Mouse (Mus musculus) liver, embryonic 14.5 days (tissue): ENCODE data around the gene Olfr461. TPM values are rescaled to one million over a fixed set of nuclear protein-coding genes. Genes with fewer than 3 reads are reported as not detected.

Experiments used
- ATAC-seq: fragments of 200-750 bp; cut with Nextera tagmentation; 2 replicates; pipeline ENCODE4 v1.8.0; 2017; ENCODE audit warnings: moderate number of reproducible peaks, mild to moderate bottlenecking, moderate library complexity; ENCODE audit not compliant: insufficient read depth
- DNase-seq, 3 experiments: peaks; one replicate each; pipeline ENCODE4 v3.0.0-alpha.2; 2012 to 2013; ENCODE audit warnings: low read depth in 3 of 3, low spot score in 3 of 3
- H3K27ac ChIP-seq: fragments of 300-500 bp; sonication (generic); 2 replicates; pipeline ENCODE4 v1.5.1; 2014; ENCODE audit warnings: moderate library complexity, mild to moderate bottlenecking, control low read depth, inconsistent platforms
- H3K27me3 ChIP-seq: fragments of 300-500 bp; sonication (generic); 2 replicates; pipeline ENCODE4 v1.6.1; 2014; ENCODE audit warnings: mild to moderate bottlenecking, low read length, moderate library complexity; ENCODE audit not compliant: control insufficient read depth, insufficient read depth
- H3K36me3 ChIP-seq: fragments of 300-500 bp; sonication (generic); replicated peaks from 2 replicates; pipeline ENCODE4 v1.6.1; 2014; ENCODE audit warnings: low read depth; ENCODE audit not compliant: control insufficient read depth, insufficient read depth
- H3K4me1 ChIP-seq, 2 experiments: fragments of 200-500 bp in 1 of 2; fragments of 300-500 bp in 1 of 2; sonication (generic) in 1 of 2; replicated peaks; 2 replicates each; pipeline ENCODE4 v1.6.1; 2012 to 2014; ENCODE audit warnings: antibody characterized with exemption in 1 of 2, inconsistent platforms in 1 of 2, low read length in 1 of 2; ENCODE audit not compliant: control insufficient read depth in 2 of 2, insufficient read depth in 2 of 2
- H3K4me2 ChIP-seq: fragments of 300-500 bp; sonication (generic); 2 replicates; pipeline ENCODE4 v1.6.1; 2014; ENCODE audit warnings: low read depth, mild to moderate bottlenecking, control low read depth, moderate library complexity
- H3K4me3 ChIP-seq, 2 experiments: fragments of 200-500 bp in 1 of 2; fragments of 300-500 bp in 1 of 2; sonication (generic) in 1 of 2; 2 replicates each; pipeline ENCODE4 v1.5.1; 2012 to 2014; ENCODE audit warnings: low read depth in 2 of 2, low read length in 2 of 2, mild to moderate bottlenecking in 2 of 2, control low read depth in 1 of 2, inconsistent platforms in 1 of 2, moderate library complexity in 1 of 2; ENCODE audit not compliant: insufficient read depth in 1 of 2
- H3K9ac ChIP-seq: fragments of 300-500 bp; sonication (generic); replicated peaks from 2 replicates; pipeline ENCODE4 v1.6.1; 2014; ENCODE audit warnings: mild to moderate bottlenecking, control low read depth, moderate library complexity
- H3K9me3 ChIP-seq: fragments of 300-500 bp; sonication (generic); 2 replicates; pipeline ENCODE4 v1.6.1; 2016; ENCODE audit warnings: low read length, mixed read lengths; ENCODE audit not compliant: control insufficient read depth
- CTCF ChIP-seq: IDR thresholded peaks from 2 replicates; pipeline ENCODE4 v1.5.1; 2016; ENCODE audit warnings: antibody characterized with exemption, low read depth, control low read depth
- EP300 ChIP-seq: IDR thresholded peaks from 2 replicates; pipeline ENCODE4 v1.6.1; 2016; ENCODE audit warnings: antibody characterized with exemption, low read depth
- WGBS: fragments of 180-500 bp; shearing (Covaris S2); extraction: QIAGEN DNeasy Blood & Tissue Kit; methylation state at CpG from one replicate; pipeline ENCODE4 v1.1.7; 2014; ENCODE audit not compliant: insufficient replicate concordance; 5-methylcytosine and 5-hydroxymethylcytosine counted together
- polyA plus RNA-seq, 2 experiments: library from polyadenylated mRNA; depleted of rRNA in 1 of 2; stranded (reverse) in 1 of 2; unstranded in 1 of 2; fragments of >200 nt; fragmentation: Nextera tagmentation in 1 of 2; extraction: Ambion mirVana in 1 of 2; gene quantifications; 2 replicates each; pipeline versions ENCODE4 v1.2.1 to v1.2.3; 2012 to 2014

The Olfr461 gene
- polyA plus RNA-seq, 2 experiments: not detected

DNA sequence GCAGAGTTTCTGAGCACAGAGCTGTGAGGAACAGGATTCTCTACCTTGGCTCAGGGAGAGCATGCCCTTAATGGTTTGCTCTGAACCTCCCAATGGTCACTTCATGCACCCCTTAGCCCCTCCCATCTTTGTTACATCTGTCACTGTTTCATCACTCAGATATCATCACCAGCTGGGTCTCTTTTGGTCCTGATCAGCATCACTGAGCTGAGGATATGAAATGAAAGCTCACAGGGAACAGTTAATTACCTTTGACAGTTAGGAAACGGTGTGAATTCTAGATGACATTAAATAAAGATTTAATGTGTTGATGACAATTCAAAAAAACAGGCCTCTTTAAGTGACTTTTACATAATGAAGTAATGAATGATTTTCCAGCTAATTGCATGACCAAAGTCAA is 35.4 kb downstream of the Olfr461 start, which contains the start of gene Prss37:
Prss37 (minus strand) TSS at position 101 of the 400 bp plus-strand sequence.
- DNase-seq: no peak
- TF ChIP-seq EP300: no peak
- no peak for TF ChIP-seq CTCF
- whole genome bisulfite sequencing: 65% methylated on average over 1 of the region's 1 CpGs

DNA sequence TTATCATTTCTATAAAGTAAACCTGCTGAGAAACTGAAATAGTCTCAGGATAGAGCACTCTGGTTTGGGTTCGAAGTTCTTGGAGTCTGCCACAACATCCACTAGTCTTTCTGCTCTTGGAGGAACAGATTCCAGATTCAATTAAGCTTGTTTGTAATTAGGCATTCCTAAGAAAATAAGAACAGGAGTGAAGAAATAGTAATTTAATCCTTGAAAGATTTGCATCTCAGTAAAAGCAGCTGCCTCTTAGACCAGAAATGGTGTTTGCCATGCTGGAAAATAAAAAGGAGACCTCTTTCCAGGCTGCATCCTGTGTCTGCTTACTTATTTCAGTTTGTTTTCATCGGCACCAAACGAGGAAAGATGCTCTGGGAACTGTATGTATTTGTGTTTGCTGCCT is 61.6 kb downstream of the Olfr461 start, which contains the start of gene Tas2r108:
Tas2r108 (plus strand) TSS at position 301 of the 400 bp plus-strand sequence.
- no peak for DNase-seq
- no peak for ATAC-seq
- WGBS: 71% methylated on average over 3 of the region's 3 CpGs
- Histone ChIP-seq H3K9ac (no peak within 1 kb of the TSS), H3K27ac (no peak within 1 kb of the TSS), H3K4me3 (no peak within 1 kb of the TSS), H3K27me3 (no peaks in the 10 kb centered on the region), H3K9me3 (no peaks in the 10 kb centered on the region), H3K36me3 (no peaks in the 10 kb centered on the region), H3K4me2 (no peak within 1 kb of the TSS), H3K4me1 (no peaks in the 10 kb centered on the region)
- TF ChIP-seq CTCF (no peak), EP300 (no peak)

More for the DNA sequence above, 35.4 kb downstream of the Olfr461 start, which contains the start of gene Prss37:
- no peak within 1 kb of the TSS for H3K4me3 ChIP-seq
- no peaks in the 10 kb centered on the region for H3K9me3 ChIP-seq
- no peaks in the 10 kb centered on the region for H3K36me3 ChIP-seq
- no peaks in the 10 kb centered on the region for H3K4me1 ChIP-seq
- no peak for ATAC-seq
- H3K27me3 ChIP-seq: no peaks in the 10 kb centered on the region
- no peak within 1 kb of the TSS for H3K4me2 ChIP-seq
- no peak within 1 kb of the TSS for H3K27ac ChIP-seq
- no peak within 1 kb of the TSS for H3K9ac ChIP-seq

Other genes with a start within 250 kb of the Olfr461 start
- 6.3 and 7.5 TPM in 2 replicates for gene Agk, start 229.9 kb downstream of the Olfr461 start, polyA plus RNA-seq (2012; rRNA removed)
- 12.0 and 12.6 TPM in 2 replicates for gene Agk, start 229.9 kb downstream of the Olfr461 start, polyA plus RNA-seq (2014; fragmentation: Nextera tagmentation; extraction: Ambion mirVana)
- 0.35 and 0.57 TPM in 2 replicates for gene E330009J07Rik, start 118.9 kb downstream of the Olfr461 start, polyA plus RNA-seq (2012; rRNA removed)
- 0.67 and 2.7 TPM in 2 replicates for gene E330009J07Rik, start 118.9 kb downstream of the Olfr461 start, polyA plus RNA-seq (2014; fragmentation: Nextera tagmentation; extraction: Ambion mirVana)
- not detected in 2 replicates for gene Wee2, start 116.0 kb downstream of the Olfr461 start, polyA plus RNA-seq (2012; rRNA removed)
- not detected in 2 replicates for gene Wee2, start 116.0 kb downstream of the Olfr461 start, polyA plus RNA-seq (2014; fragmentation: Nextera tagmentation; extraction: Ambion mirVana)
- 15.4 and 37.0 TPM in 2 replicates for gene Ssbp1, start 83.7 kb downstream of the Olfr461 start, polyA plus RNA-seq (2012; rRNA removed)
- gene Ssbp1, start 83.7 kb downstream of the Olfr461 start, polyA plus RNA-seq (2014; fragmentation: Nextera tagmentation; extraction: Ambion mirVana): 68.5 and 75.1 TPM in 2 replicates
- gene Tas2r137, start 63.8 kb downstream of the Olfr461 start, polyA plus RNA-seq (2012; rRNA removed): not detected in 2 replicates
- not detected in 2 replicates for gene Tas2r137, start 63.8 kb downstream of the Olfr461 start, polyA plus RNA-seq (2014; fragmentation: Nextera tagmentation; extraction: Ambion mirVana)
- 0.05 TPM in 1 of 2 replicates, not detected in the other for gene Tas2r108, start 61.5 kb downstream of the Olfr461 start, polyA plus RNA-seq (2012; rRNA removed)
- gene Tas2r108, start 61.5 kb downstream of the Olfr461 start, polyA plus RNA-seq (2014; fragmentation: Nextera tagmentation; extraction: Ambion mirVana): 0.14 TPM in 1 of 2 replicates, not detected in the other
- gene Prss37, start 35.5 kb downstream of the Olfr461 start, polyA plus RNA-seq (2012; rRNA removed): not detected in 2 replicates
- gene Prss37, start 35.5 kb downstream of the Olfr461 start, polyA plus RNA-seq (2014; fragmentation: Nextera tagmentation; extraction: Ambion mirVana): not detected in 2 replicates
- 0.02 TPM in 1 of 2 replicates, not detected in the other for gene Olfr460, start 14.4 kb upstream of the Olfr461 start, polyA plus RNA-seq (2012; rRNA removed)
- gene Olfr460, start 14.4 kb upstream of the Olfr461 start, polyA plus RNA-seq (2014; fragmentation: Nextera tagmentation; extraction: Ambion mirVana): not detected in 2 replicates
- gene Clec5a, start 30.8 kb upstream of the Olfr461 start, polyA plus RNA-seq (2012; rRNA removed): 1.5 and 3.0 TPM in 2 replicates
- gene Clec5a, start 30.8 kb upstream of the Olfr461 start, polyA plus RNA-seq (2014; fragmentation: Nextera tagmentation; extraction: Ambion mirVana): 5.5 and 8.9 TPM in 2 replicates
- not detected in 2 replicates for gene Tas2r138, start 58.3 kb upstream of the Olfr461 start, polyA plus RNA-seq (2012; rRNA removed)
- not detected in 2 replicates for gene Tas2r138, start 58.3 kb upstream of the Olfr461 start, polyA plus RNA-seq (2014; fragmentation: Nextera tagmentation; extraction: Ambion mirVana)
- gene Mgam, start 73.8 kb upstream of the Olfr461 start, polyA plus RNA-seq (2012; rRNA removed): 1.3 and 1.4 TPM in 2 replicates
- gene Mgam, start 73.8 kb upstream of the Olfr461 start, polyA plus RNA-seq (2014; fragmentation: Nextera tagmentation; extraction: Ambion mirVana): 2.3 and 3.2 TPM in 2 replicates